Mouse (Mus musculus) lung, adult 2 months (tissue): ENCODE results near the gene Hapln4.
"Not testable (repeated sequence)": the region's sequence is repeated elsewhere in the genome, so short reads cannot be mapped to it uniquely, and the experiment has no call there.

Experiments used
- CTCF ChIP-seq: fragments of 200-500 bp; IDR thresholded peaks from 2 replicates; pipeline ENCODE4 v1.5.1; 2011; ENCODE audit warnings: mild to moderate bottlenecking, low read length, control low read depth; ENCODE audit not compliant: insufficient read depth
- POLR2A ChIP-seq: fragments of 200-500 bp; IDR thresholded peaks from 2 replicates; pipeline ENCODE4 v1.6.1; 2011; ENCODE audit warnings: low read depth, mild to moderate bottlenecking, control low read depth, low read length, borderline replicate concordance; ENCODE audit errors: extremely low read depth

GRCm38 (mm10) chr8:70050434-70050833 is 32.8 kb upstream of the Hapln4 start:
- not testable (repeated sequence) for TF ChIP-seq CTCF, POLR2A
